Mouse (Mus musculus): ENCODE results near the gene Ak9. TPM values are rescaled to one million over a fixed set of nuclear protein-coding genes. Genes with fewer than 3 reads are reported as not detected.

The Ak9 gene
- not detected in 2 replicates for polyA plus RNA-seq (2015; fragmentation: Nextera tagmentation; extraction: Ambion mirVana)

DNA sequence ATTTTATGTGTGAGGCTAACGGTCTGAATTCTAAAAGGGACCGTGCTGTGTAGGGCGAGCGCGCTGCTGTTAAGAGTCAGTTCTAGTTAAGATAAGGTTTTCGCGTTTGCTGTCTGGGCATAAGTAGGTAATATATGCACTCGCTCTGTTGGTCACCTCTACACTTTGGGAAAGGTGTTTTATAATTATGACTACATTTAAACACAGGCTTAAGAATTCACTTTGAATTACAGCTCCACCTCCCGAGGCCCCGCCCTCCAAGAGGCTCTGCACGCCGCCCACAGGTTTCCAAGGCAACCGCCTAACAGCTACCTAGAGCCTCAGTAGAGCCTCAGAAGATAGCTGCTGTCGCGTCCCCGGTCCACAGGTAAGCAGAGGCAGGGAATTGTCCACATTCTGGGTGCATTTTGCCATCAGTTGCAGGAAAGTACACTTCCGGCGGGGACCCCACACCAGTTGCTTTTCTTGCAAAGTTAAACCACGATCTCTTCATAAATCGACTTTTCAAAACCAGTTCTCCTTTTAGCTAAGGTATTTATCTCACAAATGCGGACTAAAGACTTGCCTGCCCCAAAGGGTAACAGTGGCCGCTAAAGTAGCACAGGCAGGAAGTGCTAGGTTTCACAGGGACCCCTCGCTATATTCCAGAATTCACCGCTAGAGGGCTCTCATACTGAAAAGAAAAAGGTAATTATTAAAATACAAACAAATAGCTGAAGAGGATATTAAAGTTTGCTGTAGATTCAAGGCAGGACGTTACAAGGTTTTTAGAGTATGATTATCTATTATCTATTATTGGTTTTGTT, at the start of gene Ak9:
Gene Ak9, plus strand, starts transcription at position 342 of the 806 bp plus-strand sequence.
- no peaks in the 10 kb centered on the region for H3K36me3 ChIP-seq (ENCODE audit: control insufficient read depth, insufficient read depth, low read length)
- peaks cover 8% of the 10 kb centered on the region; the same call in 1 of the 2 replicates for H3K4me1 ChIP-seq (ENCODE audit: control insufficient read depth, insufficient read depth, low read length)
- H3K4me2 ChIP-seq (ENCODE audit: low read depth, low read length): peak within 1 kb of the TSS; percentile 99
- WGBS: under 1% methylated on average over 25 of the region's 25 CpGs
- H3K27ac ChIP-seq (ENCODE audit: low read length): peak within 1 kb of the TSS; percentile 67
- H3K4me3 ChIP-seq (replicated peaks; ENCODE audit: low read length): peak within 1 kb of the TSS; percentile 97
- peak; percentile 87 for ATAC-seq (ENCODE audit: insufficient read depth, low FRiP score)
- no peaks in the 10 kb centered on the region for H3K27me3 ChIP-seq (ENCODE audit: control insufficient read depth, insufficient read depth, low read length)
- H3K9ac ChIP-seq (ENCODE audit: low read length): peak within 1 kb of the TSS; percentile 86
- no peaks in the 10 kb centered on the region for H3K9me3 ChIP-seq (replicated peaks; ENCODE audit: control insufficient read depth, low read length)

DNA sequence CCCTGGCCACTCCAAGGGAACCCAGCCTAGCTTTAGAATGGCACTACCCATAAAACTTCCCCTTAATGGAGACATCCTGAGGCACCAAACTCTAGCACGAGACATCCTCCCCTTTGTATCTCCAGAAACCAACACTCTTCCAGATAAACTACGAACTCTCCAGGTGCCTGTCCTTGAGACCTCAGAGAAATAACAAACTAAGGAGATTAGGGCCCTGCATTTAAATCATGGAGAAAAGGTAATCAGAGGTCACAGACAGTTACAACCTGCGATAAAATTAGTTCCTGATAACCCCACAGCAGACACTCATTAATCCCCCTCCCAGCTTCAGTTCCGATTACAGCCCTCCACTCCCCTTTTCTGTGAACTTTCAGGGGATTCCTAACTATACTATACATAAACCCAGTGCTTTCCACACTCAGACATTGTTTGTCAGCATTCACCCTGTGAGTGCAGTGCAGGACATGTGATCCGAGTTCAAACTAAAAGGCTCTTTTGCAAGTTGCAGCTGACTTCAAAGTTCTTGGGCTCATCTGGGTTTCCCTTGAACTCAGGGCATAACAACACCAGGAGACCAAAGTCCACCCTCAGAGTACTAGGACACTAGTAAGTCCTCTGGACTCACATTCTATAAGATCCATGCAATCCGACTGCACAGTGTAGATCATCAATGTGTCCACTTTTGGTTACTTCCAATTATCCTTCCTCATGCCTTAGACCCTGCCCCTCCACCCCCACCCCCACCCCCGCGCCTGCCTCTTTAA, 43.4 kb upstream of the Ak9 start:
- Histone ChIP-seq H3K36me3 (ENCODE audit: control insufficient read depth, insufficient read depth, low read length) (no peaks in the 10 kb centered on the region), H3K9ac (ENCODE audit: low read length) (no peak overlapping the region), H3K4me3 (replicated peaks; ENCODE audit: low read length) (no peak overlapping the region), H3K27ac (ENCODE audit: low read length) (no peak overlapping the region), H3K4me1 (ENCODE audit: control insufficient read depth, insufficient read depth, low read length) (no peaks in the 10 kb centered on the region), H3K4me2 (ENCODE audit: low read depth, low read length) (no peak overlapping the region), H3K9me3 (replicated peaks; ENCODE audit: control insufficient read depth, low read length) (no peaks in the 10 kb centered on the region), H3K27me3 (ENCODE audit: control insufficient read depth, insufficient read depth, low read length) (no peaks in the 10 kb centered on the region)
- no peak for ATAC-seq (ENCODE audit: insufficient read depth, low FRiP score)
- WGBS: 46% methylated on average over 8 of the region's 8 CpGs

DNA sequence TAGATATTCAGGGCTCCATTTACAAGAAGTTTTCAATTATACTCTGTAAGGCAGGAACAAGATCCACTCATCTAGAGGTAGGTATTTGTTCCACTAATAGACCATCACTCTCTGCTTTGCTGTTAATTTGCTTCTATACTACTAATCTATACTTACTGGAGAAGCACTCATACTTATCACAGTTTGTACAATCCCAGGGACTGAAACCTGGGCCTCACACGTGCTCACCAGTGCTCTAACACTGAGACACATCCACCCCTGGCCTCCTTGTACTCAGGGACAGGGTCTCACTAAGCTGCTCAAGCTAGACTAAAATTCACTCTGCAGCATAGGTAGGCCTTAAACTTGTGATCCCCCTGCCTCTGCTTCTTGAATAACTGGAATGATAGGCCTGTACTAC, 42.6 kb upstream of the Ak9 start:
- Histone ChIP-seq H3K36me3 (ENCODE audit: control insufficient read depth, insufficient read depth, low read length) (no peaks in the 10 kb centered on the region), H3K27me3 (ENCODE audit: control insufficient read depth, insufficient read depth, low read length) (no peaks in the 10 kb centered on the region), H3K4me3 (replicated peaks; ENCODE audit: low read length) (no peak overlapping the region), H3K4me1 (ENCODE audit: control insufficient read depth, insufficient read depth, low read length) (no peaks in the 10 kb centered on the region), H3K4me2 (ENCODE audit: low read depth, low read length) (no peak overlapping the region), H3K27ac (ENCODE audit: low read length) (no peak overlapping the region), H3K9me3 (replicated peaks; ENCODE audit: control insufficient read depth, low read length) (no peaks in the 10 kb centered on the region), H3K9ac (ENCODE audit: low read length) (no peak overlapping the region)
- WGBS: 50% methylated on average over 1 of the region's 1 CpGs
- no peak for ATAC-seq (ENCODE audit: insufficient read depth, low FRiP score)

- H3K4me1 ChIP-seq (ENCODE audit: control insufficient read depth, insufficient read depth, low read length): no peaks in the 10 kb centered on the region
- ATAC-seq (ENCODE audit: insufficient read depth, low FRiP score): no peak
Measured at GRCm38 (mm10) chr10:41261889-41262288, 41.9 kb upstream of the Ak9 start.

GRCm38 (mm10) chr10:41271860-41272259, 31.9 kb upstream of the Ak9 start:
- no peak overlapping the region for H3K9ac ChIP-seq (ENCODE audit: low read length)
- no peak overlapping the region for H3K27ac ChIP-seq (ENCODE audit: low read length)
- no peaks in the 10 kb centered on the region for H3K36me3 ChIP-seq (ENCODE audit: control insufficient read depth, insufficient read depth, low read length)
- ATAC-seq (ENCODE audit: insufficient read depth, low FRiP score): no peak
- H3K4me2 ChIP-seq (ENCODE audit: low read depth, low read length): no peak overlapping the region
- no peaks in the 10 kb centered on the region for H3K9me3 ChIP-seq (replicated peaks; ENCODE audit: control insufficient read depth, low read length)
- WGBS: 50% methylated on average over 7 of the region's 7 CpGs
- no peaks in the 10 kb centered on the region for H3K27me3 ChIP-seq (ENCODE audit: control insufficient read depth, insufficient read depth, low read length)
- H3K4me3 ChIP-seq (replicated peaks; ENCODE audit: low read length): no peak overlapping the region
- H3K4me1 ChIP-seq (ENCODE audit: control insufficient read depth, insufficient read depth, low read length): no peaks in the 10 kb centered on the region

More at GRCm38 (mm10) chr10:41261889-41262288, 41.9 kb upstream of the Ak9 start:
- H3K9ac ChIP-seq (ENCODE audit: low read length): no peak overlapping the region
- no peaks in the 10 kb centered on the region for H3K36me3 ChIP-seq (ENCODE audit: control insufficient read depth, insufficient read depth, low read length)
- H3K4me2 ChIP-seq (ENCODE audit: low read depth, low read length): no peak overlapping the region
- no peaks in the 10 kb centered on the region for H3K9me3 ChIP-seq (replicated peaks; ENCODE audit: control insufficient read depth, low read length)
- H3K27me3 ChIP-seq (ENCODE audit: control insufficient read depth, insufficient read depth, low read length): no peaks in the 10 kb centered on the region
- H3K4me3 ChIP-seq (replicated peaks; ENCODE audit: low read length): no peak overlapping the region
- H3K27ac ChIP-seq (ENCODE audit: low read length): no peak overlapping the region

- Histone ChIP-seq H3K4me2 (ENCODE audit: low read depth, low read length) (no peak overlapping the region), H3K4me3 (replicated peaks; ENCODE audit: low read length) (no peak overlapping the region), H3K9ac (ENCODE audit: low read length) (no peak overlapping the region), H3K27ac (ENCODE audit: low read length) (no peak overlapping the region), H3K36me3 (ENCODE audit: control insufficient read depth, insufficient read depth, low read length) (no peaks in the 10 kb centered on the region), H3K27me3 (ENCODE audit: control insufficient read depth, insufficient read depth, low read length) (no peaks in the 10 kb centered on the region), H3K9me3 (replicated peaks; ENCODE audit: control insufficient read depth, low read length) (no peaks in the 10 kb centered on the region), H3K4me1 (ENCODE audit: control insufficient read depth, insufficient read depth, low read length) (no peaks in the 10 kb centered on the region)
- ATAC-seq (ENCODE audit: insufficient read depth, low FRiP score): no peak
- WGBS: 90% methylated on average over 1 of the region's 1 CpGs
Measured at GRCm38 (mm10) chr10:41274871-41275270, 28.9 kb upstream of the Ak9 start.

- Histone ChIP-seq H3K9ac (ENCODE audit: low read length) (no peak overlapping the region), H3K9me3 (replicated peaks; ENCODE audit: control insufficient read depth, low read length) (no peaks in the 10 kb centered on the region), H3K4me3 (replicated peaks; ENCODE audit: low read length) (no peak overlapping the region), H3K4me1 (ENCODE audit: control insufficient read depth, insufficient read depth, low read length) (no peaks in the 10 kb centered on the region), H3K27ac (ENCODE audit: low read length) (peak overlapping the region; percentile 46; the same call in 1 of the 2 replicates), H3K36me3 (ENCODE audit: control insufficient read depth, insufficient read depth, low read length) (no peaks in the 10 kb centered on the region), H3K27me3 (ENCODE audit: control insufficient read depth, insufficient read depth, low read length) (no peaks in the 10 kb centered on the region), H3K4me2 (ENCODE audit: low read depth, low read length) (no peak overlapping the region)
- ATAC-seq (ENCODE audit: insufficient read depth, low FRiP score): peak; percentile 53; the same call in 1 of the 2 replicates
- 78% methylated on average over 1 of the region's 1 CpGs for WGBS
Measured at GRCm38 (mm10) chr10:41278808-41279207, 25.0 kb upstream of the Ak9 start.

- 61% methylated on average over 6 of the region's 6 CpGs for WGBS
- no peak overlapping the region for H3K4me2 ChIP-seq (ENCODE audit: low read depth, low read length)
- H3K27ac ChIP-seq (ENCODE audit: low read length): no peak overlapping the region
- no peaks in the 10 kb centered on the region for H3K36me3 ChIP-seq (ENCODE audit: control insufficient read depth, insufficient read depth, low read length)
- no peak for ATAC-seq (ENCODE audit: insufficient read depth, low FRiP score)
- no peaks in the 10 kb centered on the region for H3K27me3 ChIP-seq (ENCODE audit: control insufficient read depth, insufficient read depth, low read length)
- no peak overlapping the region for H3K4me3 ChIP-seq (replicated peaks; ENCODE audit: low read length)
- H3K9ac ChIP-seq (ENCODE audit: low read length): no peak overlapping the region
- no peaks in the 10 kb centered on the region for H3K9me3 ChIP-seq (replicated peaks; ENCODE audit: control insufficient read depth, low read length)
- H3K4me1 ChIP-seq (ENCODE audit: control insufficient read depth, insufficient read depth, low read length): no peaks in the 10 kb centered on the region
Measured at GRCm38 (mm10) chr10:41280177-41280576, 23.6 kb upstream of the Ak9 start.

DNA sequence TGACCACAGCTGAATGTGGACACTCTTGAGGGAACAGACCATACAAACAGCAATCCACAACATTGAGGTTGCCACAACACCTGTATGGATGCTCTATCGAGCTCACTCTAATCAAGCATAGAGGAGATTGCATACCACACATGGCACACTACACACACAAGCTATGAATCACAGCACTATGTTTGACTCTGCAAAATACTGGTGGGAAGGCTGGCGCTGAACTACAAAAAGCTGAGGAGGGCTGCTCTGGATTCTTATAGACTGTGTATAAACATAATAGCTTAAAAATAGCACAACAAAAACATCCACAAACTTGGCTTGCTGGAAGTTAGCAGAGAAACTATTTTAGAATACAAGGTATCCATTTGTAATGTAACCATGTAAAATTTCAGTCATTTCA, 23.0 kb upstream of the Ak9 start:
- Histone ChIP-seq H3K27me3 (ENCODE audit: control insufficient read depth, insufficient read depth, low read length) (no peaks in the 10 kb centered on the region), H3K27ac (ENCODE audit: low read length) (no peak overlapping the region), H3K9ac (ENCODE audit: low read length) (no peak overlapping the region), H3K36me3 (ENCODE audit: control insufficient read depth, insufficient read depth, low read length) (no peaks in the 10 kb centered on the region), H3K4me2 (ENCODE audit: low read depth, low read length) (no peak overlapping the region), H3K4me1 (ENCODE audit: control insufficient read depth, insufficient read depth, low read length) (no peaks in the 10 kb centered on the region), H3K9me3 (replicated peaks; ENCODE audit: control insufficient read depth, low read length) (no peaks in the 10 kb centered on the region), H3K4me3 (replicated peaks; ENCODE audit: low read length) (no peak overlapping the region)
- WGBS: 88% methylated on average over 2 of the region's 2 CpGs
- no peak for ATAC-seq (ENCODE audit: insufficient read depth, low FRiP score)
